Mouse (Mus musculus): ENCODE results near the gene Snx14. TPM values are rescaled to one million over a fixed set of nuclear protein-coding genes. Genes with fewer than 3 reads are reported as not detected.
A peak's percentile ranks its signal among the peaks of the same experiment; 100 is the strongest.

Gene Snx14
- total RNA-seq, 2 experiments from 2014 or later = 47.9 to 48.3 TPM

DNA sequence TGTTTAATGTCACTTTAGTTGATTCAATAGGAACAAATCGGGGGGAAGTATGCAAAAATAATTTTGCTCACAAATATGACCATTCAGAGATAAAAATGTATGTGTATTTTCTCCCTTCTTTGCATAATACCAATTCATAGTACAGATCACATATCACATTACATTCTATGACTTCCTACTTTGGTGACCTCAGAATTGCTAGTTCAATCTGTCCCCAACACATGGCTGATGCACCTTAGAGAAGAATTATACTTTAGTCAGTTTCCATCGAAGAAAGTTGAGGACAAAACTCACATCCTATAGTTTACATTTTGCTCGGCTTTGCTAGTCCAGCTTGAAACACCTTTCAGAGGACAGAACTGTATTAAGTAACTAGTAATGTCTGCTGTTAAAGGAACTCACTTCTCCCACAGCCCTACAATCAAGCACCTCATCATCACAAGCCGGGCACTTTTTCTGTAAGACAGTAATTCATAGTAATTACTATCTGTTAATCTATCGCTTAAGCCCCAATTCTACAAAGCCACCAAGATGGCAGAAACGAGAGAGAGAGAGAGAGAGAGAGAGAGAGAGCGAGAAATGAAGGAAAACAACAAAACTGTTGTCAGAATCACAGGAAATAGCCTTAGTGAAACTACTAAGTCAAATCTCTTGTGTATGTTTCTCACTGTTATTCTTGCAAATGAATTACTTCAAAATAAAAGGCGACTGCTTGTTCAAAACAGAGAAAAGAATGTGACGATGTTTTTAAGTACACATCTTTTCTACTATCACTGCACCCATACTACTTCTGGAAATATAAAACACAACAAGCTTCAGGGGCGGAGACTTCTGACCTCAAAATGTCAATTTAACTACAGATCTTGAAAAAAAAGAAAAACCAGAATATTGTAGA, 1.2 kb downstream of the Snx14 start:
- H3K27ac ChIP-seq = peak overlapping the region; percentile 96
- no peak for DNase-seq (ENCODE audit: low spot score in 2 of 2)
- peak overlapping the region; percentile 75 for H3K4me3 ChIP-seq
- no peak for TF ChIP-seq CTCF (conservative IDR thresholded peaks at IDR 0.05)

DNA sequence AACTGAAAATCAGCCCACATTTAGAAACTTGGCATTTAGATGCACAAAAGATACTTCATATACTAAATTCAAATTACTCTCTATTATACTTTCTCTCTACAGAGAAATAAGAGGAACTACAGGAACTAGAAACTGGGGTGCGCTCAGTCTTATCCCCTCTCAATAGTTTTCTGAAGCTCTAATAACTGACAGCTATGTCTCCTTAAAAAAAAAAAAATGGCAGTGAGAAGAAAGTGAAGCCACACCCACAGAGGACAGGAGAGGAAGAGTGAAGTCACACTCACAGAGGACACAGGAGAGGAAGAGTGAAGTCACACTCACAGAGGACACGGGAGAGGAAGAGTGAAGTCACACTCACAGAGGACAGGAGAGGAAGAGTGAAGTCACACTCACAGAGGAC, 14.4 kb downstream of the Snx14 start:
- no peak for TF ChIP-seq CTCF (conservative IDR thresholded peaks at IDR 0.05)
- DNase-seq (ENCODE audit: low spot score in 2 of 2) = no peak
- H3K4me3 ChIP-seq = no peak overlapping the region
- no peak overlapping the region for H3K27ac ChIP-seq

DNA sequence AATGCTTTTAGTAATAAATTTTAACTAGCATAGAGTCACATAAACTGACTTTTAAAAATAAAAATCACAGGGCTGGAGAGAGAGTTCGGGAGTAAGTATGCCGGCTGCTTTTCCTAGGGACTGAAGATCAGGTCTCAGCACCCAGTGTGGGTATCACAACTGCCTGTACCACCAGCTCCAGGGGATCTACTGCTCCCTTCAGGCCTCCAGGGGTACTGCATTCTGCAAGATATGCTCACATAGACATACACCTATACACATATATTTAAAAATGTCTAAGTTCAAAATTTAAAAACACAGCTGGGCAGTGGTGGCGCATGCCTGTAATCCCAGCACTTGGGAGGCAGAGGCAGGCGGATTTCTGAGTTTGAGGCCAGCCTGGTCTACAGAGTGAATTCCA, 16.3 kb downstream of the Snx14 start:
- no peak for DNase-seq (ENCODE audit: low spot score in 2 of 2)
- H3K27ac ChIP-seq = no peak overlapping the region
- peak; percentile 51 for TF ChIP-seq CTCF (conservative IDR thresholded peaks at IDR 0.05)
- no peak overlapping the region for H3K4me3 ChIP-seq

DNA sequence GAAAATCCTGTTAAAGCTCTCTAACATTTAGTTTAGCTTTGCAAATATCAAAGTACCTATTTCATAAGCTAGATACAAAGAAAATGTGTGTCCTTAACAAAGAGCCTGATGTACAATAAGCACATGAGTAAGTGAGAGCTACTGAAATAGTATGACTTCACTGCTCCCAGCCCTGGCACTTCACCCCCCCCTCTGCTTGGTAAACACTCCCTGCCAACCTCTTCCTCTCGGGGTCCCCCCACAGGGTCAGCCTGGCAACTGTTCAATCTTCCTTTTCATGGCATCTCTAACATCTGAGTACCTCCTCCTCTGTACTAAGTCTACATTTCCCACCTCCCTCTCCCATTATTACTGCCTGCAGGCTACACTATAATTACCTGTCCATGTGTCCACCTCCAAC, 22.0 kb downstream of the Snx14 start:
- no peak for DNase-seq (ENCODE audit: low spot score in 2 of 2)
- Histone ChIP-seq H3K4me3 (no peak overlapping the region), H3K27ac (no peak overlapping the region)
- no peak for TF ChIP-seq CTCF (conservative IDR thresholded peaks at IDR 0.05)

DNA sequence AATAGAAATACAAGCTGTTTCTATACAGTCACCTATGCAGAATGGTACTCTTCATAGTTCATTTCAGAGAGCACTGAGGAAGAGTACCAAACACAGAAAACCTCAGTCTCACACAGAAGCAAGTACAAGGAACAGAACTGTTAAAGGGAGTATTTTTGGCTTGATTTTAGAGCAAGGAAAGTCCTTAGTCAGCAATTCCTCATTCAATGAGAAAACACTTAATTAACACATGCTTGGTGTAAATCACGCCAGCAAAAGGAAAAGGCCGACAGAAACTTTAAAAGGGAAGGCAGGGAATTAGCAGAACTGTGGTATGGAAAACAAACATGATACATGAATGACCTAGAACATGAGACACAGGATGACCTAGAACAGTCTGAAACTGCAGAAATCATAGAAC, 28.8 kb downstream of the Snx14 start:
- no peak for TF ChIP-seq CTCF (conservative IDR thresholded peaks at IDR 0.05)
- no peak for DNase-seq (ENCODE audit: low spot score in 2 of 2)

DNA sequence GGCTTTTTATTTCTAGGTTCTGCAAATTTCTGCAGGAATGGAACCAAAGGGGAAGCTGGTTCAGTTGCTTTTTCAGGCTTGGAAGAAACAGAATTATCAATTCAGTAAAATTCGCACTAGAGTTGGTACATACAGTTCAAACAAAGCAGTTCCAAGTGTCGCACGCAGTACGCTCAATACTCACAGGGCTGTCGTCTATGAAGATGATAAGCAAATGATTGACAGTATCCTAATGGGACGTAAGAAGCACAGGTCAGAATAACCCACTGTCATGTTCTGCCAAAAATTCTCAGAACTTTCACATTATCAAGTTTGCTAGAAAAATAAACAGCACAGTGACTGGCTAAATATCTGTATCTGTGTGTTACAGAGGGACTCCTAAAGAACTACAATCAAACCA, 34.2 kb downstream of the Snx14 start:
- TF ChIP-seq CTCF (conservative IDR thresholded peaks at IDR 0.05) = no peak
- no peak for DNase-seq (ENCODE audit: low spot score in 2 of 2)
- H3K4me3 ChIP-seq = no peak overlapping the region
- H3K27ac ChIP-seq = peak overlapping the region; percentile 36; the same call in 1 of the 2 replicates

More for the DNA sequence above, 28.8 kb downstream of the Snx14 start:
- Histone ChIP-seq H3K4me3 (no peak overlapping the region), H3K27ac (no peak overlapping the region)

DNA sequence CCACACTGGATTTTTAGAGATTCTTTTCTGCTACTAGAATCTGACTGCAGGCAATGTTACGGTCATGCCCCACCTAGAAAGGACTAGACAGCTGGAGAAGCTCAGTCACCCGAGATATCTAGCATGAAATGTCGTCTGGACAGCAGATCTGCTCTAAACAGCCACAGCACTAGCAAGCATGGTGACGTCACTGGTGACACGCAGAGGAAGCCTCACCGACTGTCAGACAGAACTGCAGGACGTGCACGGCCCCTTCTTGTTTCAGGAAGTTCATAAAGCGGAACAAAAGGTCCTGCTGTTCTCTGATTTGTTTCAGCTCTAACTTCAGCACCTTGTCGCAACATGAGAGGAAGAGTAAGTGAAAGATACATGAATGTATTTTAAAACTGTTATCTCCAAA, 34.7 kb downstream of the Snx14 start:
- H3K4me3 ChIP-seq = no peak overlapping the region
- peak overlapping the region; percentile 36; the same call in 1 of the 2 replicates for H3K27ac ChIP-seq
- TF ChIP-seq CTCF (conservative IDR thresholded peaks at IDR 0.05) = no peak
- DNase-seq (ENCODE audit: low spot score in 2 of 2) = no peak

DNA sequence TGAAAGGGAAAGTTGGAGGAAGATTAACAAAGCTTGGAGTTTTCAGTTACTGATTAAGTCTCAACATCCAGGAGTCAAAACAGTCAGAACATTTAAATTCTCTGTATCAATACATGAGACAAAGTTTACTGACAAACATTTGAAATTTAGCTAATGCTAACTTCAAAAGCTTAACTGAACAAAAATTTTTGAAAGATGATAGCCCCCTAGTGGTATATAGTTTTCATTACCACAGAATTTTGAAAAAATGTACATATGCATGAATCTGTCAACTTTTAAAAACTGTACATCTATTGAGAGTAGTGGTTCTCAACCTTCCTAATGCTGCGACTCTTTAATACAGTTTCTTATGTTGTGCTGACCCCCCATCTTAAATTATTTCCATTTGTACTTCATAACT, 40.3 kb downstream of the Snx14 start:
- DNase-seq (ENCODE audit: low spot score in 2 of 2) = no peak
- TF ChIP-seq CTCF (conservative IDR thresholded peaks at IDR 0.05) = peak; percentile 76
- Histone ChIP-seq H3K4me3 (no peak overlapping the region), H3K27ac (no peak overlapping the region)

DNA sequence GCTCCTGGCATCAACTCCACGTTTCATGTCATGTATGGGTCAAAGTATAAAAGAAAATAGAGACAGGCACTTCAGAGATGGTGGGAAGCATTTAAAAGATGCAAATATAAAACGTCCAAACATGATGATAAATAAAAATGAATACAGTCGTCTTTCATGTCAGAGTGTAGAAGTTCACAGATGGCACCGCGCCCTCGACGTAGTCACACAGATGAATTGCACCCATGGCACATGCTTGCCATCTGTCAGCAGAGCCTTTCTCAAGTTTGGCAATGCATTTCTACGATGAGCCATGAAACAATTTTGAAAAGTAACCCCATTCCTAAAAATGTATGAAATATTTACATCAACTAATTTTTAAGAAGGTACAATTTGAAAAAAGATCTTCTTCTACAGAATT, 43.9 kb downstream of the Snx14 start:
- Histone ChIP-seq H3K27ac (no peak overlapping the region), H3K4me3 (no peak overlapping the region)
- DNase-seq (ENCODE audit: low spot score in 2 of 2) = peak in 1 of 2 experiments; percentile 25
- no peak for TF ChIP-seq CTCF (conservative IDR thresholded peaks at IDR 0.05)

DNA sequence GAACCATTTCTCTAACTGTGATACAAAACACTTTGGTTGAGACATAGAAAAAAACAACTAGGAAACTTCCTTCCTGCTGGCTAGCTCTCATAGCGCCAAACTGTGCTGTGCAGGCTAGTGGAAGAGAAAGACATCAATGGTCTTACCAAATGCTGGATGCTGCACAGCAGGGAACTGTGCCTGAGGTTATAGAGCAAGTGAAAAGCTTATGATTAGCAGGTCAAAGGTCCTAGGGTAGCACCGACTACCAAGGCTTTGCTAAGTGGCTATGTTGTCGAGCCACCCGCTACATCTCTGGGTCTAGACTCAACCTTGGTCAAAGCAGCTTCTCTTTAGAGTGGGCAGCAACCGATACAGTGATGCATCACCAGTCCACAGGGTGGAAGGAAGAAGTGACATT, 49.9 kb downstream of the Snx14 start:
- no peak overlapping the region for H3K4me3 ChIP-seq
- no peak for TF ChIP-seq CTCF (conservative IDR thresholded peaks at IDR 0.05)
- no peak overlapping the region for H3K27ac ChIP-seq

DNA sequence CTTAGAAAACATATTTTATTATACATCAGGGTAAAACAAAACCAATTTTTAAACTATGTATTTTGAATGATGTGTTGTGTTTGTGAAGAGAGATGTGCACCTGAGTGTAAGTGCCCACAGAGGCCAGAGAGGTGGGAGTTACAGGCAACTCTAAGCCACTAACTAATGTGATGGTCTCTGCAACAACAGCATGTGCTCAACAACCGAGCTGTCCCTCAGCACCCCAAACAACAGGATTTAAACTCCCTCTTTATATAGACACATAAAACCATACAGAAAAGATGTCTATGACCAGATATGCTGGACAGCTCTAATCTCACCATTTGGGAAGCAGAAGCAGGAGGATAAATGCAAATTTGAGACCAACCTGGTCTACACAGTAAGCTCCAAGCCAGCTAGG, 58.2 kb downstream of the Snx14 start:
- DNase-seq (ENCODE audit: low spot score in 2 of 2) = no peak
- no peak for TF ChIP-seq CTCF (conservative IDR thresholded peaks at IDR 0.05)
- Histone ChIP-seq H3K4me3 (no peak overlapping the region), H3K27ac (no peak overlapping the region)

More for the DNA sequence above, 49.9 kb downstream of the Snx14 start:
- no peak for DNase-seq (ENCODE audit: low spot score in 2 of 2)

DNA sequence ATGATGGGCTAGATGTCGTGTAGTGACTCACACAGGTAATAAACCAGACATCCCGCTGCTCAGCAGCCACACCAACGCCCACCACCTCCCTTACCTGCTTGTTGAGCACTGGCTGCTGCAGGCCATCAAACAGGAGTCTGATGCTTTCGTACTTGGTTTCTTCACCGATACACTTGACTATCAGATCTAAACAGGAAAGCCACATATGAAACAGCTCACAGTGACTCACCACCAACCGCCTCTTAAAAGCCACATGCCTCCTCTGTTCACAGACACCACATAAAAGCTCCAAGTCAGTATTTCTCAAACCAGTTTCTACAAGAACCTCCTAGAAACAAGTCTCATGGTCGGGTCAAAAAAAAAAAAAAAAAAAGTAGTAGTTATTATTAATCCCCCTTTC, 58.7 kb downstream of the Snx14 start:
- Histone ChIP-seq H3K27ac (no peak overlapping the region), H3K4me3 (no peak overlapping the region)
- DNase-seq (ENCODE audit: low spot score in 2 of 2) = peak in 1 of 2 experiments; percentile 21
- no peak for TF ChIP-seq CTCF (conservative IDR thresholded peaks at IDR 0.05)

DNA sequence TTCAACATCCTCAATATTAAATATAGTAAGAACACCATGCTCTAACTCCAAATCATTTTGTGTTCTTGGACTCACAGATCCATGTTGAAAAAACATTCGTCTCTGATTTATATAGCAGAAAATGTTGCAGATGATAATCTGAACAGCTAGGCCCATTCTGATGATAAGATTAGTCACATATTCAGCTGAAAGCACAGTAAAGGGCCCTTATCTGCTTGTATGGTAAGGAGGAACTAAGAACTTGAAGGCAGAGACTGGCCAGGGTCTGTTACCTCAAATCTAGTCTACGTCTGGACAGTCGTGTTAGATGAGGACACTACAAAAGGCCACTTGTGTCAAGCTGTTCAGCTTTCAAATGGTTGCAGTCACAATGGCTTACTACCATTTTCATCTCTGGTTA, 59.7 kb downstream of the Snx14 start:
- no peak for DNase-seq (ENCODE audit: low spot score in 2 of 2)
- H3K27ac ChIP-seq = no peak overlapping the region
- no peak for TF ChIP-seq CTCF (conservative IDR thresholded peaks at IDR 0.05)
- no peak overlapping the region for H3K4me3 ChIP-seq

DNA sequence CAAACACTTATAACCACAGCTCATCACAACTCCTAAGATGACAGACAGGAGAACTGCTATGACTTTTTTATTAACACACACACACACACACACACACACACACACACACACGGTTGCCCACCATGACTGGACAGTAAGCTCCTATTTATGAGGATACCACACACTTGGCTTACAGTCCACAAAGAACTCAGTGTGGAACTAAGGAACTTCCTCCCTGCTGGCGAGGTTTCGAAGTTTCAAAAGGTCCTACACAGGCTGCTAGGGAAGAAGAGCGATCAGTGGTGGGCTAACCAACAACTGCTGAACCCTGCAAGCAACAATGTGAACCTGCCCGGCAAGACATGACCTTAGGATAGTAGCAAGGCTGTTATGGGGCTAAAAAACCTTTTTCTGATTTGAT, 61.3 kb downstream of the Snx14 start:
- no peak for DNase-seq (ENCODE audit: low spot score in 2 of 2)
- TF ChIP-seq CTCF (conservative IDR thresholded peaks at IDR 0.05) = no peak
- Histone ChIP-seq H3K27ac (no peak overlapping the region), H3K4me3 (no peak overlapping the region)

Data from layer of hippocampus, adult 2 months (tissue).